Mouse (Mus musculus): ENCODE data around the gene Efcab3. TPM values are rescaled to one million over a fixed set of nuclear protein-coding genes. Genes with fewer than 3 reads are reported as not detected.

Efcab3 gene
- total and polyA plus RNA-seq, 3 experiments: not detected

DNA sequence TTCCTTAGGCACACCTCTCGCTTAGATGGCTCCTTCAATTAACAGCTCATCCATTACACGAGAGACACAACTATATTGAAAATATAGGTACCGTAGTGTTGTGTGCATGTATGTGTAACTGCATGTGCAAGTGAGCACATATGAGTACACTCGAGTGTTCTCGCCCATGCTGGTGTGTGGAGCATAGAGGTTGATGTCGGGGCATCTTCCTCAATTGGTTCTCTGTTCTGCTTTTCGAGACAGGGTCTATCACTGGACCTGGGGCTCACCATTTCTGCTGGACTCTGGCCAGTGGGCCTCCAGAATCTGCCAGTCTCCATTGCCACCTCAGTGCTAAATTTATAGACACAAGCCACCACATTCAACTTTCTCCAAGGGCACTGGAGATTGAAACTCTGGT lies 54.4 kb downstream of the Efcab3 start:
- Histone ChIP-seq H3K9ac (ENCODE audit: control insufficient read depth, low read depth, low read length, poor library complexity, severe bottlenecking) (no peak overlapping the region), H3K27me3 (ENCODE audit: control insufficient read depth in 1 of 2, insufficient read depth in 2 of 2, low read length in 2 of 2) (peaks cover 4% of the 10 kb centered on the region in 2 experiments; a peak in 3 of 4 replicates), H3K36me3 (ENCODE audit: control insufficient read depth in 1 of 2, insufficient read depth in 2 of 2, low read length in 2 of 2) (no peaks in the 10 kb centered on the region), H3K79me2 (ENCODE audit: control insufficient read depth, insufficient read depth, low read length, poor library complexity) (no peaks in the 10 kb centered on the region), H3K4me1 (ENCODE audit: control insufficient read depth in 1 of 2, insufficient read depth in 2 of 2, low read length in 2 of 2) (peaks cover 0 to 6% of the 10 kb centered on the region in 2 experiments; a peak in 2 of 4 replicates), H3K4me3 (ENCODE audit: control insufficient read depth in 1 of 2, insufficient read depth in 1 of 2, low read depth in 2 of 2, low read length in 2 of 2) (no peak overlapping the region), H3K9me3 (replicated peaks; ENCODE audit: insufficient read depth, low read length) (no peaks in the 10 kb centered on the region), H3K27ac (ENCODE audit: control insufficient read depth, low read depth, low read length) (no peak overlapping the region)
- no peak for TF ChIP-seq POLR2AphosphoS5 (IDR thresholded peaks at IDR 0.05; ENCODE audit: borderline replicate concordance, low read depth, low read length)
- no peak for TF ChIP-seq TBP (IDR thresholded peaks at IDR 0.05; ENCODE audit: low read depth, low read length)
- TF ChIP-seq POLR2AphosphoS2 (IDR thresholded peaks at IDR 0.05; ENCODE audit: low read length): no peak
- TF ChIP-seq MEF2A (IDR thresholded peaks at IDR 0.05; ENCODE audit: extremely low read depth, insufficient replicate concordance, low read depth, low read length, poor library complexity, severe bottlenecking): no peak
- no peak for TF ChIP-seq GABPA (IDR thresholded peaks at IDR 0.05; ENCODE audit: low read depth, low read length)
- no peak for TF ChIP-seq UBTF (IDR thresholded peaks at IDR 0.05; ENCODE audit: borderline replicate concordance, insufficient read depth, low read depth, low read length)
- no peak for TF ChIP-seq ZC3H11A (IDR thresholded peaks at IDR 0.05; ENCODE audit: low read depth, low read length)
- no peak for TF ChIP-seq RAD21 (IDR thresholded peaks at IDR 0.05; ENCODE audit: low read depth, low read length)
- TF ChIP-seq ZNF384 (IDR thresholded peaks at IDR 0.05; ENCODE audit: low read depth, low read length): no peak
- TF ChIP-seq JUND (IDR thresholded peaks at IDR 0.05; ENCODE audit: low read depth, low read length): no peak
- no peak for TF ChIP-seq SMC3 (IDR thresholded peaks at IDR 0.05; ENCODE audit: low read depth, low read length)
- no peak for TF ChIP-seq SIN3A (IDR thresholded peaks at IDR 0.05; ENCODE audit: low read length)
- no peak for TF ChIP-seq ETS1 (IDR thresholded peaks at IDR 0.05; ENCODE audit: low read depth, low read length)
- no peak for DNase-seq (ENCODE audit: low read depth, low spot score)

DNA sequence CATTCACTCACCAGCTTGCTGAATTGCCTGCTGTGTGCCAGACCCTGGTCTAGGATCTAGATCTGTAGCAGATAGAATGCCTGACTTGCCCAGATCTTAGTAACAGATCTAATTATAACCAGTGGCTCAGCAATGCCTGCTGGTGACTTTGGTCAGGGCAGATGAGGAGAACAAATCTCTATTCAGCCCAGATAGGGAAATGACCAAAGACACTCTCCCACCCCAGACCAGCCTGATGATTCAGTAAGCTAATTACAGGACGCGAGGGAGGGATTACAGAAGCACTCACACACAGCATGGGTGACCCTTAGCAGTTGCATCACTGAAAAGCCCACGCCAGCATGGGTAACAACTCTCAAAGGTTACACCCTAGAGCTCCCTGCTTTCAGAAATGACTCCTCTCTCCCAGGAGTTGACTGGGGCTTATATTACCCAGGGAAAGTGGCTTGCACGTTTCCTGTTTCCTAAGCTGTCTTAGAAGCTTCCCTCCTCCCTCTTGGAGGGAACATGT lies 57.2 kb downstream of the Efcab3 start:
- Histone ChIP-seq H3K27ac (ENCODE audit: control insufficient read depth, low read depth, low read length) (no peak overlapping the region), H3K4me1 (ENCODE audit: control insufficient read depth in 1 of 2, insufficient read depth in 2 of 2, low read length in 2 of 2) (peaks cover 0 to 6% of the 10 kb centered on the region in 2 experiments; a peak in 2 of 4 replicates), H3K9ac (ENCODE audit: control insufficient read depth, low read depth, low read length, poor library complexity, severe bottlenecking) (no peak overlapping the region), H3K4me3 (ENCODE audit: control insufficient read depth in 1 of 2, insufficient read depth in 1 of 2, low read depth in 2 of 2, low read length in 2 of 2) (no peak overlapping the region), H3K27me3 (ENCODE audit: control insufficient read depth in 1 of 2, insufficient read depth in 2 of 2, low read length in 2 of 2) (peaks cover 4% of the 10 kb centered on the region in 2 experiments; a peak in 3 of 4 replicates), H3K36me3 (ENCODE audit: control insufficient read depth in 1 of 2, insufficient read depth in 2 of 2, low read length in 2 of 2) (no peaks in the 10 kb centered on the region), H3K9me3 (replicated peaks; ENCODE audit: insufficient read depth, low read length) (no peaks in the 10 kb centered on the region), H3K79me2 (ENCODE audit: control insufficient read depth, insufficient read depth, low read length, poor library complexity) (no peaks in the 10 kb centered on the region)
- no peak for TF ChIP-seq SMC3 (IDR thresholded peaks at IDR 0.05; ENCODE audit: low read depth, low read length)
- TF ChIP-seq TCF12 (IDR thresholded peaks at IDR 0.05; ENCODE audit: low read depth, low read length): no peak
- no peak for TF ChIP-seq ELF1 (IDR thresholded peaks at IDR 0.05; ENCODE audit: low read depth, low read length)
- no peak for TF ChIP-seq JUND (IDR thresholded peaks at IDR 0.05; ENCODE audit: low read depth, low read length)
- no peak for TF ChIP-seq MYC (IDR thresholded peaks at IDR 0.05; ENCODE audit: low read depth, low read length)
- TF ChIP-seq EP300 (IDR thresholded peaks at IDR 0.05; ENCODE audit: low read depth in 1 of 2, low read length in 2 of 2): no peak
- TF ChIP-seq ZKSCAN1 (IDR thresholded peaks at IDR 0.05; ENCODE audit: low read depth, low read length): no peak
- no peak for TF ChIP-seq GABPA (IDR thresholded peaks at IDR 0.05; ENCODE audit: low read depth, low read length)
- no peak for DNase-seq (ENCODE audit: low read depth, low spot score)
